Mouse (Mus musculus): ENCODE measurements around the gene Tatdn2. TPM values are rescaled to one million over a fixed set of nuclear protein-coding genes. Genes with fewer than 3 reads are reported as not detected.
"Not testable (repeated sequence)": the region's sequence is repeated elsewhere in the genome, so short reads cannot be mapped to it uniquely, and the experiment has no call there.

Tatdn2 gene
- total RNA-seq, 1 experiment from 2014 or later, result 102 TPM

- ATAC-seq (replicated peaks; ENCODE audit: low read depth, poor library complexity, severe bottlenecking), result no peak
Observed at GRCm38 (mm10) chr6:113695766-113696355, 989 bp upstream of the Tatdn2 start.

- no peak for ATAC-seq (replicated peaks; ENCODE audit: low read depth, poor library complexity, severe bottlenecking)
Observed at GRCm38 (mm10) chr6:113697222-113698205, 664 bp downstream of the Tatdn2 start.

DNA sequence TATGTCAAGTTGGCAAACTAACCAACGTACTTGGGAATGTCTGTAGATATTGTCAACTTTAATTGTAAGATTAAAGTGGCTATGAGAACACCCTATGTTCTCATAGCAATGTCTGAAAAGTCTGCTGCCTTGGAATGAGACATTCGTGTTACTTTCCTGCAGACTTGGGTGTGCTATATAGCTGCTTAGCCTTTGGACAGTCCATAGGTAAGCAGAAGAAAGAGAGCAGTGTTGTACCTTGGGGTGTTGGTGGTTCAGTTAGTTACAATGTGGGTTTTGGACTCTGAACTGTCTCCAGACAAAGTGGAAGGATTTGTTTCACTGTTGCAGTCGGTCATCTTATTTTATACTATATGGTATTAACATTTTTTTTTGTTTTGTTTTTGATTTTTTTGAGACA is 15.9 kb downstream of the Tatdn2 start:
- no peak for ATAC-seq (replicated peaks; ENCODE audit: low read depth, poor library complexity, severe bottlenecking)

DNA sequence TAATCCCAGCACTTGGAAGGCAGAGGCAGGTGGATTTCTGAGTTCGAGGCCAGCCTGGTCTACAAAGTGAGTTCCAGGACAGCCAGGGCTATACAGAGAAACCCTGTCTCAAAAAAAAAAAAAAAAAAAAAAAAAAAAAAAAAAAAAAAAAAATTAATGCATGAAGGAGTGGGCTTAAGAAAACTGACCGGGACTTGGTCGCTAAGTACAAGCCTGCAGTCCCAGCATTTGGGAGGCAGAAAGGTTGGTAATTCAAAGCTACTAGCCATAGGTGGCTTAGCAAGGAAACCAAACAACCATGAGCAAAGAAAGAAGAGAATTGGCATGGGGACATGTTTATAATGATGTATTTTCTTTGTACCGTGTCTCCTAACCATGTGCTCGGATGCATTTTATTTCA is 16.5 kb downstream of the Tatdn2 start:
- ATAC-seq (replicated peaks; ENCODE audit: low read depth, poor library complexity, severe bottlenecking), result not testable (repeated sequence)

- peak; percentile 76 for ATAC-seq (replicated peaks; ENCODE audit: low read depth, poor library complexity, severe bottlenecking)
Observed at GRCm38 (mm10) chr6:113714276-113714675, 17.4 kb downstream of the Tatdn2 start.

DNA sequence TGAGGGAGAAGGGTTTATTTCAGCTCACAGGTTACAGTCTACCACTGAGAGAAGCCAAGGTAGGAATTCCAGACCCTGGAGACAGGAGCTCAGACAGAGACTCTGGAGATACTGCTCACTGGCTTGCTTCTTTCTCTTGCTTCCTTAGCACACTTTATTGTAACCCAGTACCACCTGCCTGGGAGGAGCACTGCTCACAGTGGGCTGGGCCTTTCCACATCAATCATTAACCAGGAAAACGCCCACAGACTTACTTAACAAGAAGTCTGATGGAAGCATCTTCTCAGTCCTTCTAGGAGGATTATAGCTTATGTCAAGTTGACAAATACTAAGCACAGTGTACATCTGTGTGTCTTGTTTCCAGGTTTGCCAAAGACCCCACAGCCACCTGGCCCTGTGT is 17.9 kb downstream of the Tatdn2 start:
- ATAC-seq (replicated peaks; ENCODE audit: low read depth, poor library complexity, severe bottlenecking), result no peak

DNA sequence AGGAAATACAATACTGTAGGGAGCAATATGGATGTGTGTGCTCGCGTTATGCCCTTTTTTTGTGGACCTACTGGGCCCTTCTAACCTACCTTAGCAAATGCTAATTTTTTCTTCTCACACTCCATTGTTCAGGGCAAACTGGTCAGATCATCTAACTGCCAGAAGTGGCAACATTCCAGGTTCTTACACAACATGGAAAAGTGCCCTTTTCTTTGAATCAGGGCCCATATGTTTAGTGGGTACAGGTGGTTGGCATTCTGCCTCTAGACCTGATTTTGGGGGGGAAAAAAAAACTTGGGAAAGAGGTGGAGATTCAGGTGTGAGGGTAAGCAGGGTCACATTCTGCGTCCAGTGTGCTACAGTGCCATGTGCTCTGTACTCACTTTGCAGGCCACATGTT is 20.7 kb downstream of the Tatdn2 start:
- ATAC-seq (replicated peaks; ENCODE audit: low read depth, poor library complexity, severe bottlenecking), result no peak

DNA sequence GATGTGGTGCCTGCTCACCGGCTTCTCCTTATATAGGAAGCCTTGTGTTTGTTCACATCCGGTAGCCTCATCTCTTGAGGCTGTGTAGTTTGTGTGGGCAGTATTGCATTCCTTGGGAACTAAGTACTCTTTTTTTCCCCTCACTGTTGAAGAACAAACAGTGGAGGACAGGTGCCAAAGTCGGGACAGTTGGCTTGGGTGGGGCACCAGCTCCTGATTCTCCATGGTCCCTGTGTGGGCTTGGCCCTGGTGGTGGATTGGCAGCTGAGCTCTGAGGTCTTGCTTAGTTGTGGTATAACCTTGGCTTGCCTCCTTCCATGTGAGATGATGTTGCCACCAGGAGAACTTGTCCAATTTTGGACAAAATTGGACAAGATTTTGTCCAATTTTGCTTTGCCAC is 23.0 kb downstream of the Tatdn2 start, which contains the start of gene Ghrl:
Gene Ghrl (minus strand): TSS at position 3 of the 400 bp plus-strand sequence.
- no peak for ATAC-seq (replicated peaks; ENCODE audit: low read depth, poor library complexity, severe bottlenecking)

DNA sequence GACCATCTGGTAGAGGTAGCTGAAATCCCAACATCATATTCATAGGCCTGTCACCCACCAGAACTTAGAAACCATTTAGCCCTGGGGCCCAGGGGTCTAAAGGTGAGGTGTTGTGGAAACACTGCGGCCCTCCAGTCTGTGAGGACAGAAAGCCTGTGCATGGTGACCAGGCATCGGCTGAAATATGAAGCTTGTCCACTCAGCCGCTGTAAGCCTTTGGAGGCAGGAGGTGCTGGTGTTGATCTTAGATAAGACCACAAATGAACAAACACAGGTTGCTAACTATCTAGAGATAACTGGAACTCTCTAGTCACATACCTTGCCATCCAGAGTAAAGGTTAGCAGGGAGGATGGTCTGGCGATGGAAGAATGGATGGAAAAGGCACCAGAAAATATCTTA is 24.2 kb downstream of the Tatdn2 start:
- ATAC-seq (replicated peaks; ENCODE audit: low read depth, poor library complexity, severe bottlenecking), result no peak

GRCm38 (mm10) chr6:113728181-113728580 is 31.3 kb downstream of the Tatdn2 start:
- no peak for ATAC-seq (replicated peaks; ENCODE audit: low read depth, poor library complexity, severe bottlenecking)

- ATAC-seq (replicated peaks; ENCODE audit: low read depth, poor library complexity, severe bottlenecking), result no peak
Observed at GRCm38 (mm10) chr6:113731296-113731695, 34.4 kb downstream of the Tatdn2 start.

DNA sequence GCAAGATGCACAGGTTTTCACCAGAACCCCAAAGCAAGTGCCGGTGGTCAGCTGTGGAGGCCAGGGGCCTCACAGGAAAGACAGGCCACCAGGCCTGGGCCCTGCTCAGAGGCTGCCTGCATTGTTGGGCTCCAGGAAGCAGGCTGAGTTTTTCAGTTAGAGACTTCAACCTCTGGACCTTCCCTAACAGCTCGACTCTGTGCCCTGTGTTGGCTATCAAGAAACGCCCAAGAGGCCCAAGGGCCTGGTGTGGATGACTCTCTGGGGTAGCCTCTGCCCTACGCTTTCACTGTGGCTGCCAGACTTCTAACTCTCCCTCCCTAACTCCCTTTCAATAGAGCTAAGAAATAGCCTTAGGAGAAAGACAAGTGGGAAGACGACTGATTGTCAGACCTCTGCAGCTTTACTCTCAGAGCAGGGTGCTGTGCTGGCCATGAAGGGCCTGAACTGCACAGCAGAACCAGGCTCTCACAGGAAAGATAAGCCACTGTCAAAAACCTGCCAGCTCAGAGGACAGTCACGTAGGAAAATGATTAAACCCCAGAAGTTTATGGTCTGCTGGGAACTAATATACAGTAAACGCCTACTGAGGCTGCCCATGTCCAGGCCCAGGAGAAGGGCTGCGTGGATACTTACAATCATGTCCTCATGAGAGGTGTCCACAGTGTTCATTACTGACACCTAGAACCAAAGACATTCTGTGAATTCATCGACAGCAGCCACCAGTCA is 40.6 kb downstream of the Tatdn2 start:
- ATAC-seq (replicated peaks; ENCODE audit: low read depth, poor library complexity, severe bottlenecking), result no peak

DNA sequence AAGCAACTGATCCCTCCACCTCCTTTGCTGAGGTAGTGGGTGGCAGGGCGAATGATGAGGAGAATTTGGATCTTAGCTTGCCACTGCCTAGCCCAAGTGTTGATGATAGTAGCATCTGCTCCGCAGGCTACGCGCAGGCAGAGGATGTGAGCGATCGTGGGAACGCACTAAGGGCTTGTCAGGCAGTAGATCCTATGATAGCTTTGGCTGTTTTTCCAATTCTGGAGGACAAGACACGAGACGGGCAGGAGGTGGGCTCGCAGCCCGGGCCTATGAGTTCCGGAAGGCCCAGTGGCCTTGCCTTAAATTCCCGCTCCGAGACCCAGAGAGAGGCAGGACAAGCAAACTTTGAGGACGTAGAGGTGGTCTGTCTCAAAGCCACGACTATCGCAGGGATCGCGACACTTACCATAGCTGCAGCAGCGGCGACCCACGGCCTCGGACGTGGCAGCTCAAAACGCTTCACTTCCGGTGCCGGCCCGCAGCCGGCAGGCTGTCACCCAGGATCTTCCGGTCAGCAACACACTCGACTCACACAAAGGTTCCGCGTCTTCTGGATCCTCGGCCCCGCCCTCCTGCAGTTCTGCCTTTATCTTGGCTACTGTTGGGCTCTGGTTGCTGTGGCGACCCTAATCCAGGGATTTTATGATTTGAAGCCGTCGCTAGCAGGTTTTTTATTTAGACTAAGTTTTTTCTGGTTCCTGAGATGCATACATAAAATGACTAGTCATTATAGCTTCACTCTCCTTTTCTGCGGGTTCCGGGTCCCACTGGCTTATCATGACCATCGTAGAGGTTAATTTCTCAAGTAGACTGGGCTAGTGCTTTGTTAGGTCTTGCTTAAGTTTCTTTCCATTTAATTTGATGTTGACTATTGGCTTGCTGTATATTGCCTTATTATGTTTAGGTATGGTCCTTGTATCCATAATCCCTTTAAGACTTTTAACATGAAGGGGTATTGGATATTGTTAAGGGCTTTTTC is 43.7 kb downstream of the Tatdn2 start, which contains the start of gene Sec13:
Gene Sec13 (minus strand): TSS at position 508 of the 982 bp plus-strand sequence.
- ATAC-seq (replicated peaks; ENCODE audit: low read depth, poor library complexity, severe bottlenecking), result peak; percentile 93

DNA sequence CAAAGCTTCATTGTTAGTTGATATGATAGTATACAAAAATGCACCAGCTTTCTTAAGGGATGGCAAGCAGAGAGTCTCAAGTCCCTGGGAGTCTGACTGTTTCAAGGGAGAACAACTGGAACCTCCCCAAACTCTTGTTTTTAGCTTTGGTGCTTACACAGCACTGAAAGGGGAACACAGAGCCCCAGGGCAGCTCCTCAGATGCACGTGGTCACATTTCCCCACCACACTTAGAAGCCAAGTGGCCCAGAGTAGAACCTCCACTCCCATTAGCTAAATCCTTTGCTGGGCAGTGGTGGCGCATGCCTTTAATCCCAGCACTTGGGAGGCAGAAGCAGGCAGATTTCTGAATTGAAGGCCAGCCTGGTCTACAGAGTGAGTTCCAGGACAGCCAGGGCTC is 44.6 kb downstream of the Tatdn2 start:
- ATAC-seq (replicated peaks; ENCODE audit: low read depth, poor library complexity, severe bottlenecking), result no peak

DNA sequence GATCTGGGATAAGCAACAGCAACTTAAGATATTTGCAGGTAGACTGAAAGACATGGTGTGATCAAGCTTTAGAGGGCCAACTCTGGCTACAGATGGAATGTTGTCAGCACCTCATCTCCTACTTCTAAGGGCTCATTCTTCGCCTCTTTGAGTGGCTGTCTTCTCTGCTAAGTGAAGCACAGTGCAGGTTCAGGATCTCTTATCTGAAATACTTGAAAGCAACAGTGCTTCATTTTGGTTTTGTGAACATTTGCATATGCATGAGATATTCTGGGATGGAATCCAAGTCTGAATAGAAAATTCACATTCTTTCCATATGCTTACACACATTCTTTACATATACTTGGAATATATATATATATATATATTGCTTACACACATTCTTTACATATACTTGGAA is 45.5 kb downstream of the Tatdn2 start:
- ATAC-seq (replicated peaks; ENCODE audit: low read depth, poor library complexity, severe bottlenecking), result no peak

- no peak for ATAC-seq (replicated peaks; ENCODE audit: low read depth, poor library complexity, severe bottlenecking)
Observed at GRCm38 (mm10) chr6:113743111-113743510, 46.3 kb downstream of the Tatdn2 start.

DNA sequence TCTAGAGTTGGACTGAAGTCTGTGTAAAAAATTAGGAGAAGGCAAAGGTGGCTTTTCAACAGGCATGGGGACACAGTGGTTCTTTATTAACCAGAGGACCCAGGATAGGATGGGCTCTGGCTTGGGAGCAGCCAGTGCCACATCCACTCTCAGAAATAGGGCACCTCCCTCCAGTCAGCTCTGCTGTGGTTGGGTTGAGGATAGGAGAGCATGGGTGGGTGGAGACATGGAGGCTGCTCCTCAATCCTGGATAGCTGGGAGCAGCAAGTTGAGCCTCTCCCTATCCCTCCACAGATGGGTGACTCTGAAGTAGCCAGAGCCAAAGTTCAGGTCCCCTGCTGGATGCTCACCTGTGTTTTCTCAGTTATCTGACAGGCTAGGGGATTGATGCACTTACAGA is 48.3 kb downstream of the Tatdn2 start:
- no peak for ATAC-seq (replicated peaks; ENCODE audit: low read depth, poor library complexity, severe bottlenecking)

GRCm38 (mm10) chr6:113747284-113747683 is 50.4 kb downstream of the Tatdn2 start:
- no peak for ATAC-seq (replicated peaks; ENCODE audit: low read depth, poor library complexity, severe bottlenecking)

DNA sequence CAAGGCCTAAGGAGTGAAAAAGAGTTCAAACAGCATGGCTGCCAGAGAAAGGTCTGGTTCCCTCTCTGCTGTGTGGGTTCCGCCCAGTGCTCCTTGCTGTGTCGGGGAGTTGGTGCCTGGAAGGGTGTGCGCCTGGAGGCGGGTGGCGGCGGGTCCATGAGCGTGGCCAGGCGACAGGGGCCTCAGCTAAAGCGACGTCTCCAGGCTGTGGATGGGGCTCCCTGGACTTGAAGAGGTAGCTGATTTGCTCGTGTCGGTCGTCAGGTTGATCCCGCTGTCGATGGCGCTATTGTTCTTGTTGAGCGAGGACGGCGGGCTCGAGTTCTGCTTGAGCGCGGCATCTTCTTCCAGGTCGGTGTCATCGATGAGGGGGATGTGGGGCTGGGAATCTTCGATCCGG is 51.5 kb downstream of the Tatdn2 start:
- ATAC-seq (replicated peaks; ENCODE audit: low read depth, poor library complexity, severe bottlenecking), result no peak
